Mouse (Mus musculus) heart, embryonic 10.5 days (tissue): ENCODE measurements around the gene Foxo6. TPM values are rescaled to one million over a fixed set of nuclear protein-coding genes. Genes with fewer than 3 reads are reported as not detected.

Experiments
- DNase-seq: peaks from one replicate; pipeline ENCODE4 v3.0.0-alpha.2; 2017; ENCODE audit warnings: low spot score
- H3K27ac ChIP-seq: fragments of 300-500 bp; sonication (generic); 2 replicates; pipeline ENCODE4 v1.5.1; 2016; ENCODE audit warnings: mild to moderate bottlenecking
- H3K27me3 ChIP-seq: fragments of 300-500 bp; sonication (generic); 2 replicates; pipeline ENCODE4 v1.6.1; 2016; ENCODE audit warnings: mild to moderate bottlenecking; ENCODE audit not compliant: poor library complexity, insufficient read depth, severe bottlenecking
- H3K36me3 ChIP-seq: fragments of 300-500 bp; sonication (generic); 2 replicates; pipeline ENCODE4 v1.6.1; 2016; ENCODE audit warnings: mild to moderate bottlenecking, moderate library complexity
- H3K4me1 ChIP-seq: fragments of 300-500 bp; sonication (generic); 2 replicates; pipeline ENCODE4 v1.6.1; 2016; ENCODE audit warnings: mild to moderate bottlenecking
- H3K4me3 ChIP-seq: fragments of 300-500 bp; sonication (generic); 2 replicates; pipeline ENCODE4 v1.5.1; 2016; ENCODE audit warnings: mild to moderate bottlenecking, moderate library complexity
- H3K9me3 ChIP-seq: fragments of 300-500 bp; sonication (generic); 2 replicates; pipeline ENCODE4 v1.6.1; 2016; ENCODE audit warnings: mild to moderate bottlenecking, moderate library complexity
- WGBS: fragments of 180-500 bp; shearing (Covaris S2); methylation state at CpG from one replicate; pipeline ENCODE4 v1.1.7; 2016; 5-methylcytosine and 5-hydroxymethylcytosine counted together
- polyA plus RNA-seq: library from polyadenylated mRNA; unstranded; fragments of >200 nt; fragmentation: Nextera tagmentation; extraction: Ambion mirVana; gene quantifications from 2 replicates; pipeline ENCODE4 v1.2.1, GENCODE M21; 2016

The Foxo6 gene
- polyA plus RNA-seq, 1 experiment from 2014 or later: 0.20 TPM

GRCm38 (mm10) chr4:120280432-120280831 is 6.7 kb downstream of the Foxo6 start:
- H3K4me3 ChIP-seq: no peak overlapping the region
- H3K36me3 ChIP-seq: no peaks in the 10 kb centered on the region
- H3K27ac ChIP-seq: no peak overlapping the region
- H3K9me3 ChIP-seq: no peaks in the 10 kb centered on the region
- WGBS: 72% methylated on average over 12 of the region's 12 CpGs
- peaks cover 38% of the 10 kb centered on the region for H3K4me1 ChIP-seq
- no peak for DNase-seq
- peaks cover 98% of the 10 kb centered on the region for H3K27me3 ChIP-seq

- WGBS: 46% methylated on average over 4 of the region's 4 CpGs
- peaks cover 27% of the 10 kb centered on the region for H3K4me1 ChIP-seq
- H3K27me3 ChIP-seq: peaks cover 98% of the 10 kb centered on the region
- H3K4me3 ChIP-seq: no peak overlapping the region
- no peak overlapping the region for H3K27ac ChIP-seq
- no peaks in the 10 kb centered on the region for H3K9me3 ChIP-seq
- no peak for DNase-seq
- no peaks in the 10 kb centered on the region for H3K36me3 ChIP-seq
Observed at GRCm38 (mm10) chr4:120277255-120277928, 9.8 kb downstream of the Foxo6 start.

GRCm38 (mm10) chr4:120275487-120275886 is 11.7 kb downstream of the Foxo6 start:
- WGBS: 69% methylated on average over 9 of the region's 9 CpGs
- DNase-seq: no peak
- Histone ChIP-seq H3K36me3 (no peaks in the 10 kb centered on the region), H3K4me3 (no peak overlapping the region), H3K4me1 (peaks cover 23% of the 10 kb centered on the region), H3K27me3 (peaks cover 98% of the 10 kb centered on the region), H3K9me3 (no peaks in the 10 kb centered on the region), H3K27ac (no peak overlapping the region)

GRCm38 (mm10) chr4:120273594-120273993 is 13.6 kb downstream of the Foxo6 start:
- Histone ChIP-seq H3K27ac (no peak overlapping the region), H3K4me3 (no peak overlapping the region), H3K4me1 (peaks cover 30% of the 10 kb centered on the region), H3K27me3 (peaks cover 99% of the 10 kb centered on the region), H3K9me3 (no peaks in the 10 kb centered on the region), H3K36me3 (no peaks in the 10 kb centered on the region)
- 56% methylated on average over 7 of the region's 7 CpGs for WGBS
- no peak for DNase-seq

- Histone ChIP-seq H3K27ac (peak overlapping the region; percentile 17; the same call in 1 of the 2 replicates), H3K9me3 (no peaks in the 10 kb centered on the region), H3K36me3 (no peaks in the 10 kb centered on the region), H3K4me1 (peaks cover 36% of the 10 kb centered on the region), H3K27me3 (peaks cover 100% of the 10 kb centered on the region), H3K4me3 (no peak overlapping the region)
- DNase-seq: no peak
- 75% methylated on average over 6 of the region's 6 CpGs for WGBS
Observed at GRCm38 (mm10) chr4:120271886-120272580, 15.1 kb downstream of the Foxo6 start.

- no peak overlapping the region for H3K27ac ChIP-seq
- no peak for DNase-seq
- 64% methylated on average over 8 of the region's 8 CpGs for WGBS
- H3K4me3 ChIP-seq: no peak overlapping the region
- peaks cover 38% of the 10 kb centered on the region for H3K4me1 ChIP-seq
- H3K9me3 ChIP-seq: no peaks in the 10 kb centered on the region
- no peaks in the 10 kb centered on the region for H3K36me3 ChIP-seq
- H3K27me3 ChIP-seq: peaks cover 100% of the 10 kb centered on the region
Observed at GRCm38 (mm10) chr4:120271208-120271607, 15.9 kb downstream of the Foxo6 start.

- no peaks in the 10 kb centered on the region for H3K9me3 ChIP-seq
- H3K4me1 ChIP-seq: peaks cover 38% of the 10 kb centered on the region
- H3K27ac ChIP-seq: no peak overlapping the region
- H3K4me3 ChIP-seq: no peak overlapping the region
- 29% methylated on average over 4 of the region's 4 CpGs for WGBS
- H3K36me3 ChIP-seq: no peaks in the 10 kb centered on the region
- DNase-seq: no peak
- H3K27me3 ChIP-seq: peaks cover 100% of the 10 kb centered on the region
Observed at GRCm38 (mm10) chr4:120270937-120271199, 16.3 kb downstream of the Foxo6 start.

- 59% methylated on average over 4 of the region's 4 CpGs for WGBS
- H3K27me3 ChIP-seq: peaks cover 100% of the 10 kb centered on the region
- no peak for DNase-seq
Observed at GRCm38 (mm10) chr4:120270148-120270936, 16.8 kb downstream of the Foxo6 start.

GRCm38 (mm10) chr4:120269426-120269825 is 17.7 kb downstream of the Foxo6 start:
- 19% methylated on average over 9 of the region's 9 CpGs for WGBS
- no peak overlapping the region for H3K27ac ChIP-seq
- H3K4me1 ChIP-seq: peaks cover 35% of the 10 kb centered on the region
- H3K4me3 ChIP-seq: no peak overlapping the region
- no peak for DNase-seq
- H3K9me3 ChIP-seq: no peaks in the 10 kb centered on the region
- peaks cover 100% of the 10 kb centered on the region for H3K27me3 ChIP-seq
- H3K36me3 ChIP-seq: no peaks in the 10 kb centered on the region

More at GRCm38 (mm10) chr4:120270148-120270936, 16.8 kb downstream of the Foxo6 start:
- H3K9me3 ChIP-seq: no peaks in the 10 kb centered on the region
- no peak overlapping the region for H3K27ac ChIP-seq
- H3K36me3 ChIP-seq: no peaks in the 10 kb centered on the region
- no peak overlapping the region for H3K4me3 ChIP-seq
- peaks cover 38% of the 10 kb centered on the region for H3K4me1 ChIP-seq

- WGBS: 2% methylated on average over 112 of the region's 112 CpGs
- no peaks in the 10 kb centered on the region for H3K36me3 ChIP-seq
- H3K9me3 ChIP-seq: no peaks in the 10 kb centered on the region
- peak overlapping the region; percentile 73 for H3K27ac ChIP-seq
- peaks cover 39% of the 10 kb centered on the region for H3K4me1 ChIP-seq
- peaks cover 100% of the 10 kb centered on the region for H3K27me3 ChIP-seq
- peak overlapping the region; percentile 60 for H3K4me3 ChIP-seq
- no peak for DNase-seq
Observed at GRCm38 (mm10) chr4:120268214-120269061, 18.7 kb downstream of the Foxo6 start.

GRCm38 (mm10) chr4:120267683-120268082 is 19.5 kb downstream of the Foxo6 start:
- no peak overlapping the region for H3K27ac ChIP-seq
- no peaks in the 10 kb centered on the region for H3K36me3 ChIP-seq
- 6% methylated on average over 25 of the region's 25 CpGs for WGBS
- DNase-seq: no peak
- no peaks in the 10 kb centered on the region for H3K9me3 ChIP-seq
- H3K4me3 ChIP-seq: peak overlapping the region; percentile 60
- H3K4me1 ChIP-seq: peaks cover 42% of the 10 kb centered on the region
- peaks cover 100% of the 10 kb centered on the region for H3K27me3 ChIP-seq

GRCm38 (mm10) chr4:120267136-120267535 is 20.0 kb downstream of the Foxo6 start:
- no peak for DNase-seq
- Histone ChIP-seq H3K9me3 (no peaks in the 10 kb centered on the region), H3K4me1 (peaks cover 42% of the 10 kb centered on the region), H3K36me3 (no peaks in the 10 kb centered on the region), H3K4me3 (peak overlapping the region; percentile 60), H3K27me3 (peaks cover 100% of the 10 kb centered on the region), H3K27ac (no peak overlapping the region)
- WGBS: 24% methylated on average over 24 of the region's 24 CpGs
